Mouse (Mus musculus) testis, adult 2 months (tissue): ENCODE measurements at regions not wholly inside any gene's neighbourhood (a gene's known extent, or its start where the extent isn't known, plus 50 kb on each side); places are given as distances from the start of the nearest gene placed in this dataset.

Source experiments
- CTCF ChIP-seq: fragments of 200-500 bp; IDR thresholded peaks from 2 replicates; pipeline ENCODE4 v1.5.1; 2012; ENCODE audit warnings: low read depth, mild to moderate bottlenecking, inconsistent platforms, low read length, moderate library complexity; ENCODE audit not compliant: control insufficient read depth, insufficient read depth, insufficient replicate concordance
- POLR2A ChIP-seq: fragments of 200-500 bp; IDR thresholded peaks from 2 replicates; pipeline ENCODE4 v1.6.1; 2012; ENCODE audit warnings: low read depth, mild to moderate bottlenecking, inconsistent platforms, low read length, moderate library complexity; ENCODE audit not compliant: control insufficient read depth

DNA sequence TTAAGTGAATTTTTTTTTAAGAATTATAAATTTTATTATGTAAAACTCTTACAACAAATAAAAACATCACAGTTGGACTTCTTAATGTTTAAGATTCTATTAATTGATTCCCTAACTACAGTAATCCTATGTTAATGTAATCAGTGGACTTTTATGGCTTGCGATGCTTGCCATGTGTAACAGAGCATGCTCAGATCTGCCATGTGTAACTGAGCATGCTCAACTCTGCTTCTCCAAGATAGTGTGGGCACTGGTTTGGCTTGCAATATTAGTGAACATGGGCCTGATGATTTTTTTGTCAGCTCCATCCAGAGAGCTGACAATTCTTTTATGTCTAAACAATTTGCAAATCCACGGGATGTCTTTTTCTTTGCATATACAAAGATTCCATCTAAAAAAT, 66.4 kb upstream of the Tas2r119 start:
- no peak for TF ChIP-seq POLR2A
- no peak for TF ChIP-seq CTCF
